Mouse (Mus musculus) central nervous system, embryonic 11.5 days (tissue): ENCODE measurements around the gene Zfp219. TPM values are rescaled to one million over a fixed set of nuclear protein-coding genes. Genes with fewer than 3 reads are reported as not detected.

Experiments used
- polyA plus RNA-seq: library from polyadenylated mRNA; depleted of rRNA; stranded (reverse); fragments of >200 nt; gene quantifications from 2 replicates; pipeline ENCODE4 v1.2.3, GENCODE M21; 2012; rRNA removed

Gene Zfp219
- polyA plus RNA-seq = 172 and 232 TPM in 2 replicates

DNA sequence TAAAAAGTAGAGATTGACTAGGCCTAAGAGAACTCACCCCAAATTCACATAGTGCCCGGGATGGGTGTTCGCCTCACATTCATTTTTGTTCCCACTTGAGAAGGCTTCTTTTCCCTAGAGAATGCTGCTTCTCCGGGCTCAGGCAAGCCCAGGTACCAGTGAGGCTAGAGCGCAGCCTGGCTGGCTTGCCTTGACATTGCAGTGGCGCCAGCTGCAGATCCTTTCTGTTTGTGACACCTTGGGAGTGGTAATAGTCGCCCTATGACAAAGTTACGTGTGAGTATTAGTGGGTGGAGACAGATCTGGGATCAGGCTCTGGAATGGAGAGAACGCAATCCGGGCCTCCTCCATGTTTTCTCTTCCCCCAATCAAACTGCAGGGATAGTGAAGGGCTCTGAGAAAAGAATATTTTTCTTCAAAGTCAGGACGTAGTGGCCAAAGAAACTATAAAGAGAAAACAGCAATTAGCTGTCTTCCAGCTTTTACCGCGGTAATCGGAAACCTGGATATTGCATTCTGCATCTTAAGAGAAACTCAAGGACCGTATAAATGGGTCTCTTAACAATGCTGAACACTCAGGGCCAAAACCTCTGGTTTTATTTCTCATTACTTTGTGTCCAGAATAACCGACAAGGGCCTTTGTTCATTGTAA lies at the start of gene Zfp219:
Gene Zfp219 (minus strand): TSS at position 248 of the 652 bp plus-strand sequence.

DNA sequence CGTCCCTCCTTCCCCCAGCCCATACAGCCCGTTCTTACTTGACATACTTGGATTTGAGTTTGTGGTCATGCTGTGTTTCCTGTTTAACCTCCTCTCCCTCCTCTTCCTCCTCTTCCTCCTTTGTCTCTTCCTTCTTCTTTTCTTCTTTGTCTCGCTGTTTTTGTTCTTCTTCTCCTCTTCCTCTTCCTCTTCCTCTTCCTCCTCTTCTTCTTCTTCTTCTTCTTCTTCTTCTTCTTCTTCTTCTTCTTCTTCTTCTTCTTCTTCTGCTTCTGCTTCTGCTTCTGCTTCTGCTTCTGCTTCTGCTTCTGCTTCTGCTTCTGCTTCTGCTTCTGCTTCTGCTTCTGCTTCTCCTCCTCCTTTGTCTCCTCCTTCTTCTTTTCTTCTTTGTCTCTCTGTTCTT lies 21.8 kb upstream of the Zfp219 start, which contains the start of gene Olfr221:
Gene Olfr221 (minus strand): TSS at position 101 of the 400 bp plus-strand sequence.

DNA sequence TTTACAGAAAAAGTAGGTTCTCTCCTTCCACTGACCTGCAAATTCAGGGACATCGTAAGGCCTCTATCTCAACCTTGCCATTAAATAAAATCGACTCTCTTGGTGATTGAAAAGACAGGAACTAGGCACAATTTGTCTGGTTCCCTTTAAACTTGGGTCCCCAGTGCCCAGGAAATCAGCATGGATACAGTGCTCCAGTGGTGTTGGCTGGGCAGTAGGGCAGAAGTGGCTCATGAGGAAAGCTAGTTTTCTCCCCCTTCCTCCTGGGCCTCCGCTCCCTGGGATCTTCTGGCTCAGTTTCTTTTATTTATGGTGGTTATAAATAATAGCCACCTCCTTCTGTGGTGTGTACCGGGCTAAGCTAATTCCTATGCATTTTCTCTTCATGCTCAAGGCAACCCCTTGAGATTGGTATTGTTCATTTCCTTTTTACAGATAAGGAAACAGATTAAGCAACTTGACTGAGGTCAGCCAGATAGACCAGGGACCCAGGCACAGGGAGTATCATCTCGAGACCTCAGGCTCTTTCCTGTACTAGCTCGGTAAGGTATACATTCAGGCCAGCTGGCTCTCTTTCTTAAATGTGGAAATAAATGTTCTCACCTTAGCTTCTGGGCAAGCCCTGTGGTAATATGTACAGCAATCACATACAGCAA lies 5.0 kb downstream of the Zfp219 start, which contains the start of gene Tmem253:
Gene Tmem253 (plus strand): TSS at position 214 of the 656 bp plus-strand sequence.

DNA sequence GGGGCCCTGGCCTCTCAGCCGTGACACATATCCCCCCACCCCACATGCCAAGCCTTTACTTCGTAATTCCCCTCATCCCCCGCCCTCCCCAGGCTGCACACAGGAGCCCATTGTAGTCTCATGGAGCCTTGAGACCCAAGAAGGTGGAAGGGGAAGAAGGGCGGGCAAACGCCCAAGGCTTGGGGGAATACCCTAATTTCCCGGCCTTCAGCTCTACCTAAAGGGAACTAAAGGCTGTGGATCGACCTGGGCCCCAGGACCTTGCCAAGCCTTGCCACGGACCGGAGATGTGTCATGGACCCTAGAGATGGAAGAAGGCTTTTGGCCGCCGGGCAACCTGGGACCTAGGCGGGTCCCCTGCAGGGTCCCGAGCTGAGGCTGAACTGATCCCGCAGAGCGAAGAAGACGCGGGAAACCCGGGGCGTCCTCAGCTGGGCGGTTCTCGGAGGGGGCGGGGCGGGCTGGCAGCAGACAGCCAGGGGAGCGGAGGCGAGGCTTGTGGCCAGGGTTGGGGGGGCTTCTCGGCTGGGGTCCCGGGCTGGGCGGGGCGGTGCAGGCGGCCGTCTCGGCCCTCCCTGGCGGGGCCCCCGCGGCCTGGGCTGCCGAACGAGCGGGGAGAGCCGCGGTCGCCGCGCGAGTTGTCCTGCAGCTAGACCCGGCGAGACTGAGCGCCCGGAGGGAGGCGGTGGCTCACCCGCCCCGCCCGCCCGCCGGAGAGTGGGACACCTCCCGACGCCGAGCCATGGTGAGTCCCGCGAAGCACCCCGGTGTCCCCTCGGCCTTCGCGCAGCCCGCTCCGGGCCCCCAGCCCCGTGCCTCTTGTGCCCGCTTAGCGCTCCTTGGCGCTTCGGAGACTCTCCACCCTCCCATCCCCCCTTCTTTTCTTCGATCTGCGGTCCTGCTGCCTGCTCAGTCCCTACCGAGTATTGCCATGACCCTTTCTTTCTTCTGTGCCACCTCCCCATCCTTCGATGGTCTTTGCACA lies 36.0 kb downstream of the Zfp219 start, which contains the start of gene Arhgef40:
Gene Arhgef40 (plus strand): TSS at position 473 of the 985 bp plus-strand sequence.

Other genes starting within 250 kb of the Zfp219 start
- not detected in 2 replicates for gene Ang4, start 247.1 kb downstream of the Zfp219 start, polyA plus RNA-seq
- gene AY358078, start 220.7 kb downstream of the Zfp219 start, polyA plus RNA-seq = not detected in 2 replicates
- 1.4 and 2.7 TPM in 2 replicates for gene Ear6, start 167.0 kb downstream of the Zfp219 start, polyA plus RNA-seq
- gene Mettl17, start 135.9 kb downstream of the Zfp219 start, polyA plus RNA-seq = 40.3 and 57.0 TPM in 2 replicates
- gene Slc39a2, start 127.8 kb downstream of the Zfp219 start, polyA plus RNA-seq = 3.3 and 3.7 TPM in 2 replicates
- 10.3 and 13.9 TPM in 2 replicates for gene Ndrg2, start 106.6 kb downstream of the Zfp219 start, polyA plus RNA-seq
- gene Tppp2, start 102.3 kb downstream of the Zfp219 start, polyA plus RNA-seq = not detected in 2 replicates
- not detected in 2 replicates for gene Rnase13, start 98.0 kb downstream of the Zfp219 start, polyA plus RNA-seq
- 94.3 and 142 TPM in 2 replicates for gene Arhgef40, start 36.0 kb downstream of the Zfp219 start, polyA plus RNA-seq
- 1.6 and 1.7 TPM in 2 replicates for gene Tmem253, start 5.1 kb downstream of the Zfp219 start, polyA plus RNA-seq
- not detected in 2 replicates for gene Olfr221, start 21.7 kb upstream of the Zfp219 start, polyA plus RNA-seq
- 691 and 1,274 TPM in 2 replicates for gene Hnrnpc, start 83.3 kb upstream of the Zfp219 start, polyA plus RNA-seq
- gene Rpgrip1, start 90.0 kb upstream of the Zfp219 start, polyA plus RNA-seq = 0.92 and 2.0 TPM in 2 replicates
- 88.7 and 139 TPM in 2 replicates for gene Supt16, start 176.7 kb upstream of the Zfp219 start, polyA plus RNA-seq
- 74.1 and 82.3 TPM in 2 replicates for gene Chd8, start 237.0 kb upstream of the Zfp219 start, polyA plus RNA-seq